Mouse (Mus musculus): ENCODE results near the gene Col2a1. TPM values are rescaled to one million over a fixed set of nuclear protein-coding genes. Genes with fewer than 3 reads are reported as not detected.

Gene Col2a1
- 13.8 and 23.9 TPM in 2 replicates for polyA plus RNA-seq (2014; fragmentation: Nextera tagmentation; extraction: Ambion mirVana)

- WGBS, result under 1% methylated on average over 56 of the region's 59 CpGs
- Histone ChIP-seq H3K9ac (ENCODE audit: low read depth, low read length) (peak within 1 kb of the TSS; percentile 58), H3K4me2 (replicated peaks; ENCODE audit: low read depth, low read length) (peak within 1 kb of the TSS; percentile 75), H3K27ac (ENCODE audit: low read depth, low read length) (no peak within 1 kb of the TSS), H3K4me1 (ENCODE audit: control insufficient read depth, insufficient read depth, low read length) (peaks cover 25% of the 10 kb centered on the region), H3K36me3 (ENCODE audit: control insufficient read depth, insufficient read depth, low read length) (no peaks in the 10 kb centered on the region), H3K9me3 (ENCODE audit: control insufficient read depth, low read length) (no peaks in the 10 kb centered on the region), H3K27me3 (ENCODE audit: control insufficient read depth, insufficient read depth, low read length) (peaks cover 52% of the 10 kb centered on the region), H3K4me3 (ENCODE audit: low read length) (peak within 1 kb of the TSS; percentile 40)
- ATAC-seq (ENCODE audit: low FRiP score, low TSS enrichment), result peak; percentile 50
Observed at GRCm38 (mm10) chr15:98003822-98004739, at the start of gene Col2a1. Col2a1 (minus strand) TSS chr15:98004695.

GRCm38 (mm10) chr15:98051685-98052084 is 47.2 kb upstream of the Col2a1 start:
- H3K4me1 ChIP-seq (ENCODE audit: control insufficient read depth, insufficient read depth, low read length), result no peaks in the 10 kb centered on the region
- H3K4me3 ChIP-seq (ENCODE audit: low read length), result no peak overlapping the region
- no peak overlapping the region for H3K4me2 ChIP-seq (replicated peaks; ENCODE audit: low read depth, low read length)
- no peaks in the 10 kb centered on the region for H3K9me3 ChIP-seq (ENCODE audit: control insufficient read depth, low read length)
- H3K36me3 ChIP-seq (ENCODE audit: control insufficient read depth, insufficient read depth, low read length), result peaks cover 65% of the 10 kb centered on the region
- 86% methylated on average over 5 of the region's 5 CpGs for WGBS
- no peaks in the 10 kb centered on the region for H3K27me3 ChIP-seq (ENCODE audit: control insufficient read depth, insufficient read depth, low read length)
- no peak overlapping the region for H3K27ac ChIP-seq (ENCODE audit: low read depth, low read length)
- H3K9ac ChIP-seq (ENCODE audit: low read depth, low read length), result no peak overlapping the region
- ATAC-seq (ENCODE audit: low FRiP score, low TSS enrichment), result no peak

GRCm38 (mm10) chr15:98048918-98049700 is 44.6 kb upstream of the Col2a1 start:
- Histone ChIP-seq H3K27ac (ENCODE audit: low read depth, low read length) (no peak overlapping the region), H3K9me3 (ENCODE audit: control insufficient read depth, low read length) (no peaks in the 10 kb centered on the region), H3K36me3 (ENCODE audit: control insufficient read depth, insufficient read depth, low read length) (peaks cover 74% of the 10 kb centered on the region), H3K27me3 (ENCODE audit: control insufficient read depth, insufficient read depth, low read length) (no peaks in the 10 kb centered on the region), H3K4me2 (replicated peaks; ENCODE audit: low read depth, low read length) (no peak overlapping the region), H3K4me1 (ENCODE audit: control insufficient read depth, insufficient read depth, low read length) (no peaks in the 10 kb centered on the region), H3K4me3 (ENCODE audit: low read length) (no peak overlapping the region), H3K9ac (ENCODE audit: low read depth, low read length) (no peak overlapping the region)
- 92% methylated on average over 13 of the region's 13 CpGs for WGBS
- ATAC-seq (ENCODE audit: low FRiP score, low TSS enrichment), result no peak

GRCm38 (mm10) chr15:98044387-98044786 is 39.9 kb upstream of the Col2a1 start:
- Histone ChIP-seq H3K9me3 (ENCODE audit: control insufficient read depth, low read length) (no peaks in the 10 kb centered on the region), H3K27me3 (ENCODE audit: control insufficient read depth, insufficient read depth, low read length) (no peaks in the 10 kb centered on the region), H3K27ac (ENCODE audit: low read depth, low read length) (no peak overlapping the region), H3K4me2 (replicated peaks; ENCODE audit: low read depth, low read length) (no peak overlapping the region), H3K9ac (ENCODE audit: low read depth, low read length) (no peak overlapping the region), H3K4me1 (ENCODE audit: control insufficient read depth, insufficient read depth, low read length) (no peaks in the 10 kb centered on the region), H3K36me3 (ENCODE audit: control insufficient read depth, insufficient read depth, low read length) (peaks cover 94% of the 10 kb centered on the region), H3K4me3 (ENCODE audit: low read length) (no peak overlapping the region)
- 95% methylated on average over 5 of the region's 5 CpGs for WGBS
- no peak for ATAC-seq (ENCODE audit: low FRiP score, low TSS enrichment)

GRCm38 (mm10) chr15:98043967-98044366 is 39.5 kb upstream of the Col2a1 start:
- no peak for ATAC-seq (ENCODE audit: low FRiP score, low TSS enrichment)
- no peak overlapping the region for H3K4me3 ChIP-seq (ENCODE audit: low read length)
- H3K4me2 ChIP-seq (replicated peaks; ENCODE audit: low read depth, low read length), result no peak overlapping the region
- no peaks in the 10 kb centered on the region for H3K9me3 ChIP-seq (ENCODE audit: control insufficient read depth, low read length)
- no peaks in the 10 kb centered on the region for H3K27me3 ChIP-seq (ENCODE audit: control insufficient read depth, insufficient read depth, low read length)
- no peak overlapping the region for H3K9ac ChIP-seq (ENCODE audit: low read depth, low read length)
- WGBS, result 91% methylated on average over 6 of the region's 6 CpGs
- H3K27ac ChIP-seq (ENCODE audit: low read depth, low read length), result no peak overlapping the region
- no peaks in the 10 kb centered on the region for H3K4me1 ChIP-seq (ENCODE audit: control insufficient read depth, insufficient read depth, low read length)
- peaks cover 94% of the 10 kb centered on the region for H3K36me3 ChIP-seq (ENCODE audit: control insufficient read depth, insufficient read depth, low read length)

GRCm38 (mm10) chr15:98042508-98042907 is 38.0 kb upstream of the Col2a1 start:
- H3K27ac ChIP-seq (ENCODE audit: low read depth, low read length), result no peak overlapping the region
- H3K4me1 ChIP-seq (ENCODE audit: control insufficient read depth, insufficient read depth, low read length), result no peaks in the 10 kb centered on the region
- H3K9me3 ChIP-seq (ENCODE audit: control insufficient read depth, low read length), result no peaks in the 10 kb centered on the region
- ATAC-seq (ENCODE audit: low FRiP score, low TSS enrichment), result no peak
- H3K36me3 ChIP-seq (ENCODE audit: control insufficient read depth, insufficient read depth, low read length), result peaks cover 86% of the 10 kb centered on the region
- 94% methylated on average over 12 of the region's 12 CpGs for WGBS
- no peaks in the 10 kb centered on the region for H3K27me3 ChIP-seq (ENCODE audit: control insufficient read depth, insufficient read depth, low read length)
- H3K9ac ChIP-seq (ENCODE audit: low read depth, low read length), result no peak overlapping the region
- no peak overlapping the region for H3K4me3 ChIP-seq (ENCODE audit: low read length)
- no peak overlapping the region for H3K4me2 ChIP-seq (replicated peaks; ENCODE audit: low read depth, low read length)

GRCm38 (mm10) chr15:98039682-98040081 is 35.2 kb upstream of the Col2a1 start:
- no peaks in the 10 kb centered on the region for H3K4me1 ChIP-seq (ENCODE audit: control insufficient read depth, insufficient read depth, low read length)
- no peak overlapping the region for H3K27ac ChIP-seq (ENCODE audit: low read depth, low read length)
- WGBS, result 91% methylated on average over 10 of the region's 10 CpGs
- no peak overlapping the region for H3K4me2 ChIP-seq (replicated peaks; ENCODE audit: low read depth, low read length)
- no peak overlapping the region for H3K9ac ChIP-seq (ENCODE audit: low read depth, low read length)
- no peaks in the 10 kb centered on the region for H3K9me3 ChIP-seq (ENCODE audit: control insufficient read depth, low read length)
- peaks cover 76% of the 10 kb centered on the region for H3K36me3 ChIP-seq (ENCODE audit: control insufficient read depth, insufficient read depth, low read length)
- H3K27me3 ChIP-seq (ENCODE audit: control insufficient read depth, insufficient read depth, low read length), result no peaks in the 10 kb centered on the region
- no peak for ATAC-seq (ENCODE audit: low FRiP score, low TSS enrichment)
- H3K4me3 ChIP-seq (ENCODE audit: low read length), result no peak overlapping the region

- no peaks in the 10 kb centered on the region for H3K9me3 ChIP-seq (ENCODE audit: control insufficient read depth, low read length)
- no peaks in the 10 kb centered on the region for H3K27me3 ChIP-seq (ENCODE audit: control insufficient read depth, insufficient read depth, low read length)
- no peak for ATAC-seq (ENCODE audit: low FRiP score, low TSS enrichment)
- WGBS, result 99% methylated on average over 5 of the region's 5 CpGs
- H3K4me2 ChIP-seq (replicated peaks; ENCODE audit: low read depth, low read length), result no peak overlapping the region
- H3K27ac ChIP-seq (ENCODE audit: low read depth, low read length), result no peak overlapping the region
- peaks cover 46% of the 10 kb centered on the region for H3K36me3 ChIP-seq (ENCODE audit: control insufficient read depth, insufficient read depth, low read length)
- no peak overlapping the region for H3K9ac ChIP-seq (ENCODE audit: low read depth, low read length)
- H3K4me3 ChIP-seq (ENCODE audit: low read length), result no peak overlapping the region
- no peaks in the 10 kb centered on the region for H3K4me1 ChIP-seq (ENCODE audit: control insufficient read depth, insufficient read depth, low read length)
Observed at GRCm38 (mm10) chr15:98036578-98036977, 32.1 kb upstream of the Col2a1 start.
